Mouse (Mus musculus): ENCODE results near the gene C9orf72. TPM values are rescaled to one million over a fixed set of nuclear protein-coding genes. Genes with fewer than 3 reads are reported as not detected.
A peak's percentile ranks its signal among the peaks of the same experiment; 100 is the strongest.
"Not testable (repeated sequence)": the region's sequence is repeated elsewhere in the genome, so short reads cannot be mapped to it uniquely, and the experiment has no call there.

Gene C9orf72
- polyA plus RNA-seq (2012; rRNA removed), result 8.1 and 10.2 TPM in 2 replicates

GRCm38 (mm10) chr4:35225734-35226495, at the start of gene C9orf72:
Gene C9orf72, minus strand, starts transcription at chr4:35226175.
- peak within 1 kb of the TSS; percentile 95 for H3K4me3 ChIP-seq (ENCODE audit: control insufficient read depth, low read depth, low read length)
- no peaks in the 10 kb centered on the region for H3K27me3 ChIP-seq (ENCODE audit: control insufficient read depth, insufficient read depth, low read length)
- H3K36me3 ChIP-seq (ENCODE audit: control insufficient read depth, insufficient read depth, low read length), result no peaks in the 10 kb centered on the region; the same call in 1 of the 2 replicates
- peak within 1 kb of the TSS; percentile 88 for H3K27ac ChIP-seq (ENCODE audit: control insufficient read depth, insufficient read depth, low read depth, low read length)
- TF ChIP-seq CTCF (IDR thresholded peaks at IDR 0.05; ENCODE audit: control insufficient read depth, insufficient read depth, insufficient replicate concordance, low read depth, low read length) (no peak; the same call in 1 of the 2 replicates), POLR2A (IDR thresholded peaks at IDR 0.05; ENCODE audit: control insufficient read depth, low read depth, low read length) (peak; percentile 83)
- peaks cover 2% of the 10 kb centered on the region; the same call in 1 of the 2 replicates for H3K4me1 ChIP-seq (ENCODE audit: control insufficient read depth, insufficient read depth, low read length)

GRCm38 (mm10) chr4:35259006-35259405, 33.0 kb upstream of the C9orf72 start:
- Histone ChIP-seq H3K4me3 (ENCODE audit: control insufficient read depth, low read depth, low read length) (no peak overlapping the region), H3K36me3 (ENCODE audit: control insufficient read depth, insufficient read depth, low read length) (no peaks in the 10 kb centered on the region), H3K4me1 (ENCODE audit: control insufficient read depth, insufficient read depth, low read length) (no peaks in the 10 kb centered on the region; the same call in 1 of the 2 replicates), H3K27me3 (ENCODE audit: control insufficient read depth, insufficient read depth, low read length) (no peaks in the 10 kb centered on the region), H3K27ac (ENCODE audit: control insufficient read depth, insufficient read depth, low read depth, low read length) (no peak overlapping the region)
- TF ChIP-seq POLR2A (IDR thresholded peaks at IDR 0.05; ENCODE audit: control insufficient read depth, low read depth, low read length) (no peak), CTCF (IDR thresholded peaks at IDR 0.05; ENCODE audit: control insufficient read depth, insufficient read depth, insufficient replicate concordance, low read depth, low read length) (no peak)

DNA sequence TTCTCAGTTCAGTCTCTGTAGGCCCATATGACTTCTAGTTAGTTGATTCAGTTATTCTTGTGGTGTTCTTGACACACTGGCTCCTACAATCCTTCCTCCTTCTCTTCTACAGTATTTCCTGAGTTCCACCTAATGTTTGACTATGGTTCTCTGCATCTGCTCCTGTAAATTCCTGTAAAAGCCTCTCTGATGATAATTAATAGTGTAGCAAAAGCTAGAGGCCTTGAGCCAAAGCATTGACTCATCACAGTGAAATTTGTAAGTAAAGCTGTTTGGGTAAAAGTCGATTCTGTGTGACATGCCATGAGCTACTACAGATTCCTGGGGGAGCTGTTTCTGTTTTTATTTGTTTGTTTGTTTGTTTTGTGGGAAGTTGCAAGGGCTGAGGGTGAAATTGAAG, 18.0 kb upstream of the C9orf72 start:
- Histone ChIP-seq H3K27me3 (ENCODE audit: control insufficient read depth, insufficient read depth, low read length) (no peaks in the 10 kb centered on the region), H3K4me3 (ENCODE audit: control insufficient read depth, low read depth, low read length) (no peak overlapping the region), H3K36me3 (ENCODE audit: control insufficient read depth, insufficient read depth, low read length) (no peaks in the 10 kb centered on the region), H3K27ac (ENCODE audit: control insufficient read depth, insufficient read depth, low read depth, low read length) (no peak overlapping the region), H3K4me1 (ENCODE audit: control insufficient read depth, insufficient read depth, low read length) (no peaks in the 10 kb centered on the region)
- TF ChIP-seq CTCF (IDR thresholded peaks at IDR 0.05; ENCODE audit: control insufficient read depth, insufficient read depth, insufficient replicate concordance, low read depth, low read length), result no peak

- Histone ChIP-seq H3K27ac (ENCODE audit: control insufficient read depth, insufficient read depth, low read depth, low read length) (no peak overlapping the region), H3K4me3 (ENCODE audit: control insufficient read depth, low read depth, low read length) (no peak overlapping the region), H3K27me3 (ENCODE audit: control insufficient read depth, insufficient read depth, low read length) (no peaks in the 10 kb centered on the region), H3K4me1 (ENCODE audit: control insufficient read depth, insufficient read depth, low read length) (no peaks in the 10 kb centered on the region), H3K36me3 (ENCODE audit: control insufficient read depth, insufficient read depth, low read length) (no peaks in the 10 kb centered on the region)
- TF ChIP-seq POLR2A (IDR thresholded peaks at IDR 0.05; ENCODE audit: control insufficient read depth, low read depth, low read length) (no peak), CTCF (IDR thresholded peaks at IDR 0.05; ENCODE audit: control insufficient read depth, insufficient read depth, insufficient replicate concordance, low read depth, low read length) (no peak)
These were observed 15.8 kb upstream of the C9orf72 start for GRCm38 (mm10) chr4:35241735-35242134.

DNA sequence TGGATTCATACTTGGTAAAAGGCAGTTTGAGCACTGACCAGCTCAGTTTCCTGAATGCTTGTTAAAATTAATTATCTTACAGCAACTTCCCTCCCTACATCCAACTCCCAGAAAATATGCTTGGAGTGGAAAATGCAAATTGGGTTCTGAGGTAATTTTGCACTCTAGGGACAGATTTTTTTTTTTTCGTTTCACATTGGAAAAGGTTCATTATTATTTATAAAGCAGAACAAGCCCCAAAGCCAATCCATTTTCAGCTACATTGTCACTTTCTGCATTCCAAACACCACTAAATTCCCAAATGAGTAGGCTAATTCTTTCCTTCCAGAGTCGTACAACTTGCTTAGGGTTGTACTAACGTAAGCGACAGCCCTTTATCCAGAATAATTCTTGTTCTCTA, 12.7 kb upstream of the C9orf72 start:
- Histone ChIP-seq H3K36me3 (ENCODE audit: control insufficient read depth, insufficient read depth, low read length) (no peaks in the 10 kb centered on the region), H3K27ac (ENCODE audit: control insufficient read depth, insufficient read depth, low read depth, low read length) (no peak overlapping the region), H3K4me3 (ENCODE audit: control insufficient read depth, low read depth, low read length) (no peak overlapping the region), H3K4me1 (ENCODE audit: control insufficient read depth, insufficient read depth, low read length) (no peaks in the 10 kb centered on the region), H3K27me3 (ENCODE audit: control insufficient read depth, insufficient read depth, low read length) (no peaks in the 10 kb centered on the region)
- no peak for TF ChIP-seq CTCF (IDR thresholded peaks at IDR 0.05; ENCODE audit: control insufficient read depth, insufficient read depth, insufficient replicate concordance, low read depth, low read length)
- no peak for TF ChIP-seq POLR2A (IDR thresholded peaks at IDR 0.05; ENCODE audit: control insufficient read depth, low read depth, low read length)

DNA sequence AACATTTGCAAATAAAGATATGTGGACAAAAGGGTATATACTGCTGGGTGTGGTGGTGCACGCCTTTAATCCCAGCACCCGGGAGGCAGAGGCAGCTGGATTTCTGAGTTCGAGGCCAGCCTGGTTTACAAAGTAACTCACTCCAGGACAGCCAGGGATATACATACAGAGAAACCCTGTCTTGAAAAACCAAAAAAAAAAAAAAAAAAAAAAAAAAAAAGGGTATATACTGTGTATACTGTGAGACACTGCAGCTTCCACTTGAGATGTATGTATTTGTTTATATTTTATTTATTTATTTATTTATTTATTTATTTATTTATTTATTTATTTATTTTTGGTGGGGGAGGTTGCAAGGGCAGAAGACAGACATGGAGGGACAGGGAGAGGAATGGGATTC, 12.3 kb upstream of the C9orf72 start:
- H3K4me1 ChIP-seq (ENCODE audit: control insufficient read depth, insufficient read depth, low read length); H3K4me3 ChIP-seq (ENCODE audit: control insufficient read depth, low read depth, low read length): not testable (repeated sequence)

DNA sequence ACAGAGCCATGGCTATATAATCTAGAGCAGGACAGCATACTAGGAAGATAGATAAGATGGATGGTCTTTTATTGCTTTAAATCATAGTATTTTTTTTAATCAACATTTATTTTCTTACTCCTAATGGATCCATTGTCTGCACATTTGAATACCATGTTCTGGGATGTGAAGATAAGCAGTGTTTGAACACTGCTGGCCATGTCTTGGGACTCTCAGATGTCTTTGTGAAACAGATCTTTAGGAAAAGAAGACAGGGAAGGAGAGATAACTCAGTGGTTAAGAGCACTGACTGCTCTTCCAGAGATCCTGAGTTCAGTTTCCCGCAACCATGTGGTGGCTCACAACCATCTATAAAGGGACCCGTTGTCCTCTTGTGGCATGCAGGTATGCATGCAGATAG, 10.3 kb upstream of the C9orf72 start:
- Histone ChIP-seq H3K4me1 (ENCODE audit: control insufficient read depth, insufficient read depth, low read length) (no peaks in the 10 kb centered on the region), H3K36me3 (ENCODE audit: control insufficient read depth, insufficient read depth, low read length) (no peaks in the 10 kb centered on the region), H3K27me3 (ENCODE audit: control insufficient read depth, insufficient read depth, low read length) (no peaks in the 10 kb centered on the region), H3K4me3 (ENCODE audit: control insufficient read depth, low read depth, low read length) (no peak overlapping the region), H3K27ac (ENCODE audit: control insufficient read depth, insufficient read depth, low read depth, low read length) (no peak overlapping the region)
- TF ChIP-seq POLR2A (IDR thresholded peaks at IDR 0.05; ENCODE audit: control insufficient read depth, low read depth, low read length) (no peak), CTCF (IDR thresholded peaks at IDR 0.05; ENCODE audit: control insufficient read depth, insufficient read depth, insufficient replicate concordance, low read depth, low read length) (no peak)

More for the DNA sequence above, 12.3 kb upstream of the C9orf72 start:
- not testable (repeated sequence) for H3K36me3 ChIP-seq (ENCODE audit: control insufficient read depth, insufficient read depth, low read length); H3K27ac ChIP-seq (ENCODE audit: control insufficient read depth, insufficient read depth, low read depth, low read length); H3K27me3 ChIP-seq (ENCODE audit: control insufficient read depth, insufficient read depth, low read length)

All from testis, adult 2 months (tissue).